Mouse (Mus musculus) brain, adult 2 months (tissue): ENCODE results near the gene Setx.
"Not testable (repeated sequence)": the region's sequence is repeated elsewhere in the genome, so short reads cannot be mapped to it uniquely, and the experiment has no call there.

Source experiments
- DNase-seq: peaks from one replicate; pipeline ENCODE4 v3.0.0; 2011; ENCODE audit warnings: low read depth, low spot score

The Setx gene

GRCm38 (mm10) chr2:29123907-29124569, at the start of gene Setx:
Gene Setx (plus strand): TSS chr2:29124181.
- DNase-seq: peak; percentile 13

GRCm38 (mm10) chr2:29074676-29075075, 49.3 kb upstream of the Setx start:
- no peak for DNase-seq

GRCm38 (mm10) chr2:29075331-29076070, 48.5 kb upstream of the Setx start:
- no peak for DNase-seq

- no peak for DNase-seq
These were observed 47.8 kb upstream of the Setx start for GRCm38 (mm10) chr2:29076226-29076625.

- DNase-seq: peak; percentile 30
These were observed 42.0 kb upstream of the Setx start for GRCm38 (mm10) chr2:29081965-29082364.

GRCm38 (mm10) chr2:29086026-29086425, 38.0 kb upstream of the Setx start:
- no peak for DNase-seq

GRCm38 (mm10) chr2:29089276-29089675, 34.7 kb upstream of the Setx start:
- not testable (repeated sequence) for DNase-seq

GRCm38 (mm10) chr2:29095674-29096073, 28.3 kb upstream of the Setx start:
- peak; percentile 7 for DNase-seq

- DNase-seq: no peak
These were observed 27.2 kb upstream of the Setx start for GRCm38 (mm10) chr2:29096751-29097150.

GRCm38 (mm10) chr2:29097465-29097864, 26.5 kb upstream of the Setx start:
- no peak for DNase-seq

- not testable (repeated sequence) for DNase-seq
These were observed 26.0 kb upstream of the Setx start for GRCm38 (mm10) chr2:29097955-29098354.

- DNase-seq: no peak
These were observed 25.2 kb upstream of the Setx start for GRCm38 (mm10) chr2:29098786-29099185.

GRCm38 (mm10) chr2:29099646-29100045, 24.3 kb upstream of the Setx start:
- DNase-seq: no peak

- DNase-seq: no peak
These were observed 23.0 kb upstream of the Setx start for GRCm38 (mm10) chr2:29100822-29101534.

- not testable (repeated sequence) for DNase-seq
These were observed 21.3 kb upstream of the Setx start for GRCm38 (mm10) chr2:29102416-29103377.

- DNase-seq: no peak
These were observed 3.0 kb upstream of the Setx start for GRCm38 (mm10) chr2:29120969-29121368.

- DNase-seq: no peak
These were observed 1.5 kb upstream of the Setx start for GRCm38 (mm10) chr2:29122446-29122845.

- DNase-seq: no peak
These were observed 572 bp downstream of the Setx start for GRCm38 (mm10) chr2:29124571-29124935.

GRCm38 (mm10) chr2:29124936-29125701, 1.1 kb downstream of the Setx start:
- DNase-seq: peak; percentile 100

- DNase-seq: no peak
These were observed 6.3 kb downstream of the Setx start for GRCm38 (mm10) chr2:29130118-29130899.
